Mouse (Mus musculus) midbrain, postnatal 0 days (tissue): ENCODE results near the gene Coro1a. TPM values are rescaled to one million over a fixed set of nuclear protein-coding genes. Genes with fewer than 3 reads are reported as not detected.

ENCODE experiments used
- ATAC-seq: fragments of 200-750 bp; cut with Nextera tagmentation; 2 replicates; pipeline ENCODE4 v1.8.0; 2017; ENCODE audit warnings: moderate number of reproducible peaks, mild to moderate bottlenecking, moderate TSS enrichment, moderate library complexity; ENCODE audit not compliant: low FRiP score
- DNase-seq: peaks from one replicate; pipeline ENCODE4 v3.0.0-alpha.2; 2015; ENCODE audit warnings: low spot score
- H3K27ac ChIP-seq: fragments of 300-500 bp; sonication (generic); 2 replicates; pipeline ENCODE4 v1.5.1; 2014; ENCODE audit warnings: low read depth, mild to moderate bottlenecking, low read length, mixed read lengths
- H3K27me3 ChIP-seq: fragments of 300-500 bp; sonication (generic); 2 replicates; pipeline ENCODE4 v1.6.1; 2014; ENCODE audit warnings: low read length, control low read depth, mixed read lengths; ENCODE audit not compliant: insufficient read depth
- H3K36me3 ChIP-seq: fragments of 300-500 bp; sonication (generic); 2 replicates; pipeline ENCODE4 v1.6.1; 2014; ENCODE audit warnings: low read length, control low read depth, mixed read lengths; ENCODE audit not compliant: insufficient read depth
- H3K4me1 ChIP-seq: fragments of 300-500 bp; sonication (generic); 2 replicates; pipeline ENCODE4 v1.6.1; 2014; ENCODE audit warnings: mild to moderate bottlenecking, control low read depth, antibody characterized with exemption, low read length, mixed read lengths; ENCODE audit not compliant: insufficient read depth
- H3K4me2 ChIP-seq: fragments of 300-500 bp; sonication (generic); 2 replicates; pipeline ENCODE4 v1.6.1; 2014; ENCODE audit warnings: low read depth, mild to moderate bottlenecking, low read length, mixed read lengths; ENCODE audit not compliant: poor library complexity, severe bottlenecking
- H3K4me3 ChIP-seq: fragments of 300-500 bp; sonication (generic); 2 replicates; pipeline ENCODE4 v1.5.1; 2014; ENCODE audit warnings: low read depth, mild to moderate bottlenecking, low read length, moderate library complexity
- H3K9ac ChIP-seq: fragments of 300-500 bp; sonication (generic); replicated peaks from 2 replicates; pipeline ENCODE4 v1.6.1; 2014; ENCODE audit warnings: mild to moderate bottlenecking, low read length, moderate library complexity, mixed read lengths; ENCODE audit not compliant: poor library complexity, severe bottlenecking
- H3K9me3 ChIP-seq: fragments of 300-500 bp; sonication (generic); 2 replicates; pipeline ENCODE4 v1.6.1; 2016; ENCODE audit warnings: low read length, control low read depth
- CTCF ChIP-seq: IDR thresholded peaks from 2 replicates; pipeline ENCODE4 v1.5.1; 2016; ENCODE audit warnings: antibody characterized with exemption, mild to moderate bottlenecking
- WGBS: fragments of 180-500 bp; shearing (Covaris S2); extraction: QIAGEN DNeasy Blood & Tissue Kit; methylation state at CpG from one replicate; pipeline ENCODE4 v1.1.7; 2014; 5-methylcytosine and 5-hydroxymethylcytosine counted together
- polyA plus RNA-seq: library from polyadenylated mRNA; unstranded; fragments of >200 nt; fragmentation: Nextera tagmentation; extraction: Ambion mirVana; gene quantifications from 2 replicates; pipeline ENCODE4 v1.2.1, GENCODE M21; 2015
- total RNA-seq: library from RNA; depleted of rRNA; stranded (reverse); fragments of >200 nt; gene quantifications from 2 replicates; pipeline ENCODE4 v1.2.3, GENCODE M21; 2014

Gene Coro1a
- total and polyA plus RNA-seq, 2 experiments from 2014 or later = 93.4 to 98.9 TPM

DNA sequence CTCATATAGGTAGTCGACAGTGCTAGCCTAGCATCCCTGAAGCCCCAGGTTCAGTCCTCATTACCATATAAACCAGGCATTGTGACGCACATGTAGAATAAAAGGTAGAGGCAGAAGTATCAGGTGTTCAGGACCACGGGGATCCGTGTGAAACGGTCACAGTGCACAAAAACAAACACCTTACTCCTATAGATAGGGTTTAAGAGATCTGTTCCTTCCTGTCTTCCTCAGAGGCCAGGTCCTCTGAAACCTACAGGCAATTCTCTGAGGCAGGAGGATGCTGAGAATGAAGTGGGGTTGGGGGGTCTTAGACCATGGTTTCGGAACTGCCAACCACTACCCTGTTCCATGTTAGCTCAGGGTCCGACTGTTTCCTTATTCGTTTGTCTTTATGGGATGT, 9.7 kb downstream of the Coro1a start:
- Histone ChIP-seq H3K27ac (no peak overlapping the region), H3K9ac (no peak overlapping the region), H3K4me3 (no peak overlapping the region), H3K36me3 (peaks cover 16% of the 10 kb centered on the region), H3K4me1 (peaks cover 21% of the 10 kb centered on the region), H3K27me3 (no peaks in the 10 kb centered on the region), H3K9me3 (no peaks in the 10 kb centered on the region), H3K4me2 (no peak overlapping the region)
- TF ChIP-seq CTCF = no peak
- ATAC-seq (no peak), DNase-seq (no peak)
- WGBS = 94% methylated on average over 8 of the region's 8 CpGs

DNA sequence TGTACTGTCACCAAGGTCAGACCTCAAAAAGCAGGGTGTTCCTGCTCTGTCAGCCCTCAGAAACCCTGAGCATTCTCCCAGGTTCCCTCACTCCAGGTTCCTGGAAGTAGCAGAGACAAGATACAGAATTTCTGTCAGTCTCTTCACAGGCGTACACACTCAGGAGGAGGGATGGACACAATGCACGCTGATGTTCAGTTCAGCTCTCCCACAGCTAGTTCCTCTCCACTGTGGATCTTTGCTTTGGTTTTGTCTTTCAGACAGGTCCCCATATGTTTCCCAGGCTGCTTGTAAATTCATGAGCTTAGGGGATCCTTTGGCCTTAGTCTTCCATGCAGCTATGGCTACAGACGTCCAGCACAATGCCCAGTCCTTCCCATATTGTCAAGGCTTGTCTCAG, 10.7 kb downstream of the Coro1a start:
- Histone ChIP-seq H3K9me3 (no peaks in the 10 kb centered on the region), H3K36me3 (peaks cover 21% of the 10 kb centered on the region), H3K4me1 (peaks cover 16% of the 10 kb centered on the region), H3K27ac (no peak overlapping the region), H3K4me2 (peak overlapping the region; percentile 82), H3K27me3 (no peaks in the 10 kb centered on the region), H3K4me3 (peak overlapping the region; percentile 75), H3K9ac (peak overlapping the region; percentile 71)
- WGBS = 68% methylated on average over 3 of the region's 3 CpGs
- DNase-seq = no peak
- no peak for ATAC-seq
- no peak for TF ChIP-seq CTCF

DNA sequence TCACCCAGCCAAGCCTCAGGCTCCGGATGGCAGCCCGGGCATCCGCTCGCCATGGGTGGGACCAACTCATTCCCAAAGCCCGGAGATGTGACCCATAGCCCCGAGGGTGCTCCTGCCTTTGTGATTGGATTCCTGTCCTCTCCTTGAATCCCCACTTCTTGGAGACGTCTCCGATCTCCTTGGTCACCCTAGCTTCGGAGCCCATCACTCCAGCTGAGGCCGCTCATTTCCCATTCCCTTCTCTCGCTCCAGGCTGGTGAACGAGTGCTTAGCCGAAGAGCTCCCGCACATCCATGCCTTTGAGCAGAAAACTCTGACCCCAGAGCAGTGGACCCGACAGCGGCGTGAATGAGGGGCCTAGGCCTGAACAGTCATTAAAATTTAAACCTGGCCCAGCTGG, 11.3 kb downstream of the Coro1a start:
- Histone ChIP-seq H3K9ac (peak overlapping the region; percentile 71), H3K4me3 (peak overlapping the region; percentile 75), H3K36me3 (peaks cover 25% of the 10 kb centered on the region), H3K9me3 (no peaks in the 10 kb centered on the region), H3K4me2 (peak overlapping the region; percentile 82), H3K27ac (peak overlapping the region; percentile 66), H3K27me3 (no peaks in the 10 kb centered on the region), H3K4me1 (peaks cover 10% of the 10 kb centered on the region; the same call in 1 of the 2 replicates)
- ATAC-seq (no peak; the same call in 1 of the 2 replicates), DNase-seq (no peak)
- no peak for TF ChIP-seq CTCF
- 2% methylated on average over 17 of the region's 17 CpGs for WGBS

DNA sequence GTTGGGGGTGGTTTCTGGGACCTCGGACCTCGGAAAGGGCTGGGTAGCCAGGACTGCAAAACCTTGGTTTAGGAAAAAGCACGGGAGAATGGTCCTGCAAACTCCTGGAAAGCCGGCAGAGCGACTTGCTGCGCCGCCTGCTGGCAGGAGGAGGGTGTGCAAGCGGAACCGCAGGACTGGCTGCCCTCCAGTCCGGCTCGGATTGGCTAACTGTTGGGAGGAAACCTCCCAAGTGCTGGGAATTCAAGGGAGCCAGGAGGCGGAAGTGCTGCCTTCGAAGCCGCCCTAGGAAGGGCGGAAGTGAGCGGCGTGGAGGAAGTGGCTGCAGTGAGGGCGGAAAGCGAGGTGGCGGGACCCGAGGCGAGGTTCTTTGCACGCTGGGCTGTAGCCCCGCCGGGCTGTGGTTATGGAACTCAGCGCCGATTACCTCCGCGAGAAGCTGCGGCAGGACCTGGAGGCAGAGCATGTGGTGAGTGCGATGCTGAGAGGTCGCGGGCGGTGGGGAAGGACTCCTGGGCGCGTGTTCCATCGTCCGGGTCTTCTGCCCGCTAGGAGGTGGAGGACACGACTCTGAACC, 11.9 kb downstream of the Coro1a start, which contains the start of gene Slx1b:
Gene Slx1b, minus strand, starts transcription at position 154 of the 577 bp plus-strand sequence.
- H3K36me3 ChIP-seq = peaks cover 31% of the 10 kb centered on the region
- H3K9ac ChIP-seq = peak within 1 kb of the TSS; percentile 78
- H3K27me3 ChIP-seq = no peaks in the 10 kb centered on the region
- peak within 1 kb of the TSS; percentile 86 for H3K27ac ChIP-seq
- ATAC-seq (peak; percentile 94), DNase-seq (peak; percentile 99)
- peak; percentile 97 for TF ChIP-seq CTCF
- H3K9me3 ChIP-seq = no peaks in the 10 kb centered on the region
- H3K4me3 ChIP-seq = peak within 1 kb of the TSS; percentile 75
- H3K4me2 ChIP-seq = peak within 1 kb of the TSS; percentile 82
- WGBS = 0% methylated on average over 33 of the region's 40 CpGs
- peaks cover 7% of the 10 kb centered on the region; the same call in 1 of the 2 replicates for H3K4me1 ChIP-seq

DNA sequence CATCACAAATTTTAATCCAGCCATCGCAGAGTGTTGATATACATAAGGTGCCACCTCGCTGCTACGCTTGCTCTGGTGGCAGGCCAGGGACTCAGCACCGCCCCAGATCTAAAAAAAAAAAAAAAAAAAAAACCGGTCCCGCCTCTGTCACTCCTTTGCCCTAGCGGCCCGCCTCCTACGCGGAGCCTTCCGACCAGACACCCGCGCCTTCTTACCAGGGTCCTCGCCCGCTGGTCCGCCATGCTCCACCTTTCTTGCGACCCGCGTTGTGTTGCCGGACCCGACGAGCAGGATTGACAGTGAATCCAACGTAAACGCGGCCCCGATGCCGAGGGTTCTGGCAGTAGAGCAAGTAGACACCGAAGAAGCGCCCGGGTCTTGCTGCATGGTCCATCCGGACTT, 12.4 kb downstream of the Coro1a start, which contains the start of gene Bola2:
Gene Bola2, plus strand, starts transcription at position 192 of the 402 bp plus-strand sequence.
- WGBS = 1% methylated on average over 30 of the region's 31 CpGs
- peak; percentile 60 for DNase-seq
- Histone ChIP-seq H3K4me1 (peaks cover 7% of the 10 kb centered on the region; the same call in 1 of the 2 replicates), H3K27me3 (no peaks in the 10 kb centered on the region), H3K36me3 (peaks cover 27% of the 10 kb centered on the region), H3K9me3 (no peaks in the 10 kb centered on the region), H3K27ac (peak within 1 kb of the TSS; percentile 86), H3K9ac (peak within 1 kb of the TSS; percentile 78), H3K4me3 (peak within 1 kb of the TSS; percentile 75), H3K4me2 (peak within 1 kb of the TSS; percentile 82)
- ATAC-seq = peak; percentile 21; the same call in 1 of the 2 replicates
- no peak for TF ChIP-seq CTCF

DNA sequence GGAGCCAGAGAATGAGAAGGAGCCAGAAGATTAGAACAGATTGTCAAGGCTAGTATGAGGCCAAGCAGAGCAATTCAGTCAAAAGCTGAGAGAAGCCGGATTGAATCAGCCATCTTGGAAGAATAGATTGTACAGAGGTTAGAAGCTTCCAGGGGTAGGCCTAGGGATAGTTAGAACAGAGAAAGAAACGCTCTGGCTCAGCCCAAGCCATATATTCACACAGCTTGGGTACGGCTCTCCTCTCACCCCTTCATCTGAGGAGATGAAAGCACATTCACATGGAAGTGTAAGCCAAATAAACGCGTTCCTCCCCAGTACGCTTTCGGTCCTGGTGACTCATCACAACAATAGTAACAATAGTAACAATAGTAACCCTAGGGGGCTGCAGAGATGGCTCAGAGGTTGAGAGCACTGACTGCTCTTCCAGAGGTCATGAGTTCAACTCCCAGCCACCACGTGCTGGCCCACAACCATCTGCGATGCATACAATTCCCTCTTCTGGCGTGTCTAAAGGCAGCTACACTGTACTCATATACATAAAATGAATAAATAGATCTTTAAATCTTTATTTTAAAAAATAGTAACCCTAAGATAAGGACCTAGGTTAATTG, 13.0 kb downstream of the Coro1a start:
- H3K9me3 ChIP-seq = no peaks in the 10 kb centered on the region
- DNase-seq (no peak), ATAC-seq (no peak)
- no peak for TF ChIP-seq CTCF
- H3K4me1 ChIP-seq = peaks cover 7% of the 10 kb centered on the region; the same call in 1 of the 2 replicates
- H3K4me3 ChIP-seq = peak overlapping the region; percentile 75
- no peaks in the 10 kb centered on the region for H3K27me3 ChIP-seq
- H3K36me3 ChIP-seq = peaks cover 21% of the 10 kb centered on the region
- H3K4me2 ChIP-seq = peak overlapping the region; percentile 82
- H3K27ac ChIP-seq = no peak overlapping the region
- peak overlapping the region; percentile 78 for H3K9ac ChIP-seq
- WGBS = 21% methylated on average over 10 of the region's 10 CpGs
